Mouse (Mus musculus) B cell, adult (primary cell): Measurements from ENCODE around the gene Gm21976. TPM values are rescaled to one million over a fixed set of nuclear protein-coding genes. Genes with fewer than 3 reads are reported as not detected.

Source experiments
- total RNA-seq: library from RNA; stranded (reverse); gene quantifications from 4 replicates; pipeline ENCODE4 v1.2.4, GENCODE M21; 2023; ENCODE audit not compliant: inconsistent age

Gm21976 gene
- not detected in 4 replicates for total RNA-seq

GRCm38 (mm10) chr13:98279686-98280085 is at the start of gene Gm21976:
Gene Gm21976, plus strand, starts transcription at chr13:98279887.

DNA sequence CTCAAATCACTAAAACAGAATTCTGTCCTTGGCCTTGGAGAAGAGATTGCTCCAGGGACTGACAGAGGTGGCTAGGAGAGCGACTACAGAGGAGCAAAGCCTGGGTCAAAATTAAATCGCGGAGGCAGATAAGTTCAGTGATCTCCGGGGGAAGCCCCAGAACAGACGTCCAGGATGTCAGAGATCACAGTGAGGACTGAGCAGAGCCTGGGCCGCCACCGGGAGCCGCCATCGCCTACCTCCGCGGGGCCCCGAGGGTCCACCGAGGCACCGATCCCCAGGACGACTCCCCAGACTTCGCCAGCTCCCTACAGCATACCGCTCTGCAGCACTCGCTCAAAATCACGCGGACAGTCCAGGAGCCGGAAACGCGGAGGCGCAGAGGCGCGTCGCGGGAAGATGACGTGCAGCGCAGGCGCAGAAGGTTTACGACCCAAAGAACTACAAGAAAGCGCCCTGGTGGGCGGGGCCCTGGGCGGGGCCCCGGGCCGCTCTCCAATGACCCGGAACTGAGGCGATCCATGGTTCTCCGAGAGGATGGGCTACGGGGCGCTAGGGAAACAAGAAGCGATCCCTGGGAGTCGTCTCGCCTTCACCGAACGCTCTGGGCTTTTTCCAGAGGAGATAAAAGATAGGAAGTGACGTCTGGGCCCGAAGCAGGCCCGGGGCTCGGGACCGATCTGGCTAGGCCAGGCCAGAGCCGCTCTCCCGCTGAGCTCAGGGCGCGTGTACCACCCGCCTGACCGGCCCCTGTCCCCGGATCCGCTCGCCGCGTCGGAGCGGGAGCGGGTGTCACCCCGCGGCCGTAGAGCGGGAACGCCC is 16.8 kb upstream of the Gm21976 start, which contains the start of the genes Utp15 and Ankra2:
Utp15 (minus strand) TSS at position 406 of the 822 bp plus-strand sequence.
Ankra2 (plus strand) TSS at position 439 of the 822 bp plus-strand sequence.

GRCm38 (mm10) chr13:98316480-98317245 is 37.0 kb downstream of the Gm21976 start, which contains the start of gene Btf3:
Gene Btf3, minus strand, starts transcription at chr13:98317006.

GRCm38 (mm10) chr13:98354090-98354801 is 74.6 kb downstream of the Gm21976 start, which contains the start of gene Foxd1:
Gene Foxd1, plus strand, starts transcription at chr13:98354242.

Other genes starting within 250 kb of the Gm21976 start
- not detected in 4 replicates for gene Arhgef28, start 73.4 kb upstream of the Gm21976 start, total RNA-seq
- 72.2 to 78.5 TPM (median 74.1 TPM) in 4 replicates for gene Utp15, start 16.8 kb upstream of the Gm21976 start, total RNA-seq
- gene Ankra2, start 16.8 kb upstream of the Gm21976 start, total RNA-seq = 29.4 to 37.8 TPM (median 33.6 TPM) in 4 replicates
- 407 to 450 TPM (median 423 TPM) in 4 replicates for gene Btf3, start 37.1 kb downstream of the Gm21976 start, total RNA-seq
- 0.12 TPM in 1 of 4 replicates, not detected in the others for gene Foxd1, start 74.4 kb downstream of the Gm21976 start, total RNA-seq
- not detected in 4 replicates for gene Gm10320, start 212.1 kb downstream of the Gm21976 start, total RNA-seq